Mouse (Mus musculus): ENCODE measurements around the gene Cdh13. TPM values are rescaled to one million over a fixed set of nuclear protein-coding genes. Genes with fewer than 3 reads are reported as not detected.

The Cdh13 gene
- polyA plus RNA-seq, 1 experiment from 2014 or later, result 67.7 TPM

GRCm38 (mm10) chr8:119020781-119021180, 737.2 kb downstream of the Cdh13 start:
- Histone ChIP-seq H3K4me2 (ENCODE audit: low read depth, low read length) (no peak overlapping the region), H3K36me3 (ENCODE audit: control insufficient read depth, insufficient read depth) (no peaks in the 10 kb centered on the region), H3K9me3 (replicated peaks; ENCODE audit: control insufficient read depth, low read length) (no peaks in the 10 kb centered on the region), H3K4me1 (ENCODE audit: control insufficient read depth, insufficient read depth, low read length) (no peaks in the 10 kb centered on the region), H3K9ac (ENCODE audit: low read length) (no peak overlapping the region), H3K27me3 (ENCODE audit: control insufficient read depth, insufficient read depth, low read length) (no peaks in the 10 kb centered on the region), H3K27ac (ENCODE audit: low read length) (no peak overlapping the region), H3K4me3 (ENCODE audit: low read length) (no peak overlapping the region)
- WGBS, result 74% methylated on average over 11 of the region's 11 CpGs
- ATAC-seq (replicated peaks; ENCODE audit: extremely low read depth, insufficient read depth, low FRiP score), result no peak

- H3K36me3 ChIP-seq (ENCODE audit: control insufficient read depth, insufficient read depth), result no peaks in the 10 kb centered on the region
- H3K4me2 ChIP-seq (ENCODE audit: low read depth, low read length), result no peak overlapping the region
- ATAC-seq (replicated peaks; ENCODE audit: extremely low read depth, insufficient read depth, low FRiP score), result no peak
- no peak overlapping the region for H3K9ac ChIP-seq (ENCODE audit: low read length)
- no peak overlapping the region for H3K4me3 ChIP-seq (ENCODE audit: low read length)
- no peaks in the 10 kb centered on the region for H3K27me3 ChIP-seq (ENCODE audit: control insufficient read depth, insufficient read depth, low read length)
- H3K4me1 ChIP-seq (ENCODE audit: control insufficient read depth, insufficient read depth, low read length), result no peaks in the 10 kb centered on the region
- no peak overlapping the region for H3K27ac ChIP-seq (ENCODE audit: low read length)
- WGBS, result 86% methylated on average over 11 of the region's 11 CpGs
- no peaks in the 10 kb centered on the region for H3K9me3 ChIP-seq (replicated peaks; ENCODE audit: control insufficient read depth, low read length)
Measured at GRCm38 (mm10) chr8:119021478-119021877, 737.9 kb downstream of the Cdh13 start.

DNA sequence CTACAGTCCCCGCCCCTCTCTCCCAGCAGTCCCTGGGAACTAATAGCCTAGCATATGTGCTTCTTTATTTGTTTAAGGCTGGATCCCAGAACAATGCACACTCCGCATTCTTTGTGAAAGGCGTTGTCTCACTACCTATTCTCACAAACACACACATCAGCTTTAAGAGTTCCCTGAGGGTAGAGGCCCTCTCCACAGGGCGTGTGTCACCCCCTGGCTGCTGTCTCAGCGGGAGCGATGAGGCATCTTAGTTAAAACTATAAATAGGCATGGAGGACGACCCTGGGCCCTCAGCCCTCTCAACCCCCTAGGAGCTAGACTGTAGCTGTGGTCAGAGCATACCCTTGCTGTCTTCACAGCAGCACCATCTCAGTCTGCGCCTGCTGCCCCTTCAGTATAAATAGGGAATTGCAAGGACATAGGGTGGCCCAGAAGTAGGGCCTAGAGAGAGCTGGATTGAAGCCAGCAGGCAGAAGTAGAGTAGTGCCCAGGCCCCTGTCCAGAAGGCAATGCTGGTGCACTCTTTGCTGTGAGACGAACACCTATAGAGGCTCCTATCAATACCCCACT, 738.9 kb downstream of the Cdh13 start:
- H3K4me1 ChIP-seq (ENCODE audit: control insufficient read depth, insufficient read depth, low read length), result no peaks in the 10 kb centered on the region
- no peak overlapping the region for H3K9ac ChIP-seq (ENCODE audit: low read length)
- no peaks in the 10 kb centered on the region for H3K36me3 ChIP-seq (ENCODE audit: control insufficient read depth, insufficient read depth)
- H3K4me2 ChIP-seq (ENCODE audit: low read depth, low read length), result no peak overlapping the region
- no peak overlapping the region for H3K4me3 ChIP-seq (ENCODE audit: low read length)
- H3K27me3 ChIP-seq (ENCODE audit: control insufficient read depth, insufficient read depth, low read length), result no peaks in the 10 kb centered on the region
- 50% methylated on average over 9 of the region's 9 CpGs for WGBS
- ATAC-seq (replicated peaks; ENCODE audit: extremely low read depth, insufficient read depth, low FRiP score), result no peak; the same call in 1 of the 2 replicates
- H3K27ac ChIP-seq (ENCODE audit: low read length), result no peak overlapping the region
- H3K9me3 ChIP-seq (replicated peaks; ENCODE audit: control insufficient read depth, low read length), result no peaks in the 10 kb centered on the region

- H3K27ac ChIP-seq (ENCODE audit: low read length), result no peak overlapping the region
- no peak overlapping the region for H3K4me3 ChIP-seq (ENCODE audit: low read length)
- WGBS, result 80% methylated on average over 11 of the region's 11 CpGs
- no peaks in the 10 kb centered on the region for H3K36me3 ChIP-seq (ENCODE audit: control insufficient read depth, insufficient read depth)
- no peak overlapping the region for H3K9ac ChIP-seq (ENCODE audit: low read length)
- no peaks in the 10 kb centered on the region for H3K27me3 ChIP-seq (ENCODE audit: control insufficient read depth, insufficient read depth, low read length)
- ATAC-seq (replicated peaks; ENCODE audit: extremely low read depth, insufficient read depth, low FRiP score), result no peak
- H3K4me1 ChIP-seq (ENCODE audit: control insufficient read depth, insufficient read depth, low read length), result no peaks in the 10 kb centered on the region
- no peak overlapping the region for H3K4me2 ChIP-seq (ENCODE audit: low read depth, low read length)
- peaks cover 5% of the 10 kb centered on the region; the same call in 1 of the 2 replicates for H3K9me3 ChIP-seq (replicated peaks; ENCODE audit: control insufficient read depth, low read length)
Measured at GRCm38 (mm10) chr8:119033398-119033797, 749.9 kb downstream of the Cdh13 start.

GRCm38 (mm10) chr8:119034037-119034436, 750.5 kb downstream of the Cdh13 start:
- no peak for ATAC-seq (replicated peaks; ENCODE audit: extremely low read depth, insufficient read depth, low FRiP score)
- no peaks in the 10 kb centered on the region for H3K4me1 ChIP-seq (ENCODE audit: control insufficient read depth, insufficient read depth, low read length)
- no peaks in the 10 kb centered on the region for H3K36me3 ChIP-seq (ENCODE audit: control insufficient read depth, insufficient read depth)
- peaks cover 5% of the 10 kb centered on the region for H3K9me3 ChIP-seq (replicated peaks; ENCODE audit: control insufficient read depth, low read length)
- no peak overlapping the region for H3K4me2 ChIP-seq (ENCODE audit: low read depth, low read length)
- H3K4me3 ChIP-seq (ENCODE audit: low read length), result no peak overlapping the region
- no peak overlapping the region for H3K9ac ChIP-seq (ENCODE audit: low read length)
- 82% methylated on average over 3 of the region's 3 CpGs for WGBS
- no peaks in the 10 kb centered on the region for H3K27me3 ChIP-seq (ENCODE audit: control insufficient read depth, insufficient read depth, low read length)
- H3K27ac ChIP-seq (ENCODE audit: low read length), result no peak overlapping the region

DNA sequence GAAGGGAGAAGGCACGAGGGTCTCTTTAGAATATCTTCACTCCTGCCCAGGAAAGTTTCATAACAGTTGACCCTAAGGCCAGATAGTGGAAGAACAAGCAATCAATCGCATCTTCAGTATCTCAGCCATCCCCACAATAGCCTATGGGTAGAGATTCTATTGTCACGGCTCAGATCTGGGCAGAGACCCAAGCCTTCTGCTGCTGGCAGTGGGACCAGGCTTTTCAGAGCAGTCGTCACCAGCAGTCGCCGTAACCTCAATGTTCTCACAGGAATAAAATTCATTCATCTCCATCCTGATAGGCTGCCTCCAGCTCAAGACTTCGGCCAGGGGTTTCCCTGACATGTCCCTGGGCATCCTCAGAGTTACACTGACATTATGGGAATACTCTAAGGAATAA, 751.6 kb downstream of the Cdh13 start:
- H3K9me3 ChIP-seq (replicated peaks; ENCODE audit: control insufficient read depth, low read length), result peaks cover 5% of the 10 kb centered on the region
- no peak overlapping the region for H3K27ac ChIP-seq (ENCODE audit: low read length)
- H3K9ac ChIP-seq (ENCODE audit: low read length), result no peak overlapping the region
- no peaks in the 10 kb centered on the region for H3K36me3 ChIP-seq (ENCODE audit: control insufficient read depth, insufficient read depth)
- H3K27me3 ChIP-seq (ENCODE audit: control insufficient read depth, insufficient read depth, low read length), result no peaks in the 10 kb centered on the region
- no peak overlapping the region for H3K4me3 ChIP-seq (ENCODE audit: low read length)
- 68% methylated on average over 7 of the region's 7 CpGs for WGBS
- no peak for ATAC-seq (replicated peaks; ENCODE audit: extremely low read depth, insufficient read depth, low FRiP score)
- no peaks in the 10 kb centered on the region for H3K4me1 ChIP-seq (ENCODE audit: control insufficient read depth, insufficient read depth, low read length)
- no peak overlapping the region for H3K4me2 ChIP-seq (ENCODE audit: low read depth, low read length)

DNA sequence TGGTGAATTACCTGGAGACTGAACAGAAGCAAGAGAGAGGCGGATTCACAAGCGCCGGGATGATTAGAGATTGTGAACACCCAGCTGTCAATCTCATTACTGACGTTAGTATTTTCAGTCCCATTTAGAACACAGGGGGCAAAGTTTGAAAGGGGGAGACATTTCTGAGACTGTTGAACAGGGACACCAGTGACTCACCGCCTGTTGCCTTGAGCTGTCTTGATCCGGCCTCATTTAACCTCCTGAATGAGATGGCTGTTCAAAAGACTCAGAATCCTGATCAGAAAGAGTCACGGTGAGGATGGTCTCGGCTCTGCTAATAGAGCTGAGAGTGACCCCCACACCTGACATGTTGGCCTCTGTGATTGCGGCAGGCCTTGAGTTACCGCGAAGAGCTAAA, 754.0 kb downstream of the Cdh13 start:
- Histone ChIP-seq H3K4me3 (ENCODE audit: low read length) (no peak overlapping the region), H3K4me2 (ENCODE audit: low read depth, low read length) (no peak overlapping the region), H3K4me1 (ENCODE audit: control insufficient read depth, insufficient read depth, low read length) (no peaks in the 10 kb centered on the region), H3K27me3 (ENCODE audit: control insufficient read depth, insufficient read depth, low read length) (no peaks in the 10 kb centered on the region), H3K27ac (ENCODE audit: low read length) (no peak overlapping the region), H3K9ac (ENCODE audit: low read length) (no peak overlapping the region), H3K36me3 (ENCODE audit: control insufficient read depth, insufficient read depth) (no peaks in the 10 kb centered on the region), H3K9me3 (replicated peaks; ENCODE audit: control insufficient read depth, low read length) (peaks cover 2% of the 10 kb centered on the region)
- no peak for ATAC-seq (replicated peaks; ENCODE audit: extremely low read depth, insufficient read depth, low FRiP score)
- 90% methylated on average over 11 of the region's 11 CpGs for WGBS

- WGBS, result 79% methylated on average over 2 of the region's 2 CpGs
- no peak overlapping the region for H3K4me3 ChIP-seq (ENCODE audit: low read length)
Measured at GRCm38 (mm10) chr8:119039358-119039757, 755.8 kb downstream of the Cdh13 start.

GRCm38 (mm10) chr8:119057876-119058275, 774.3 kb downstream of the Cdh13 start:
- Histone ChIP-seq H3K4me3 (ENCODE audit: low read length) (no peak overlapping the region), H3K4me1 (ENCODE audit: control insufficient read depth, insufficient read depth, low read length) (no peaks in the 10 kb centered on the region), H3K36me3 (ENCODE audit: control insufficient read depth, insufficient read depth) (no peaks in the 10 kb centered on the region), H3K9ac (ENCODE audit: low read length) (no peak overlapping the region), H3K27me3 (ENCODE audit: control insufficient read depth, insufficient read depth, low read length) (no peaks in the 10 kb centered on the region), H3K27ac (ENCODE audit: low read length) (no peak overlapping the region), H3K9me3 (replicated peaks; ENCODE audit: control insufficient read depth, low read length) (no peaks in the 10 kb centered on the region), H3K4me2 (ENCODE audit: low read depth, low read length) (no peak overlapping the region)
- 63% methylated on average over 5 of the region's 5 CpGs for WGBS
- no peak for ATAC-seq (replicated peaks; ENCODE audit: extremely low read depth, insufficient read depth, low FRiP score)

More at GRCm38 (mm10) chr8:119039358-119039757, 755.8 kb downstream of the Cdh13 start:
- H3K27me3 ChIP-seq (ENCODE audit: control insufficient read depth, insufficient read depth, low read length), result no peaks in the 10 kb centered on the region
- no peak overlapping the region for H3K4me2 ChIP-seq (ENCODE audit: low read depth, low read length)
- no peaks in the 10 kb centered on the region for H3K4me1 ChIP-seq (ENCODE audit: control insufficient read depth, insufficient read depth, low read length)
- H3K36me3 ChIP-seq (ENCODE audit: control insufficient read depth, insufficient read depth), result no peaks in the 10 kb centered on the region
- no peak for ATAC-seq (replicated peaks; ENCODE audit: extremely low read depth, insufficient read depth, low FRiP score)
- H3K27ac ChIP-seq (ENCODE audit: low read length), result no peak overlapping the region
- H3K9me3 ChIP-seq (replicated peaks; ENCODE audit: control insufficient read depth, low read length), result peaks cover 3% of the 10 kb centered on the region
- H3K9ac ChIP-seq (ENCODE audit: low read length), result no peak overlapping the region
